Mouse (Mus musculus) thymus, adult 2 months (tissue): ENCODE results near the gene Hsd17b12.

Experiments
- CTCF ChIP-seq: fragments of 200-500 bp; IDR thresholded peaks from 2 replicates; pipeline ENCODE4 v1.5.1; 2012; ENCODE audit warnings: mild to moderate bottlenecking, control low read depth, low read length, moderate library complexity, borderline replicate concordance; ENCODE audit not compliant: control insufficient read depth, poor library complexity, insufficient read depth; ENCODE audit errors: extremely low read depth
- POLR2A ChIP-seq: fragments of 200-500 bp; IDR thresholded peaks from 2 replicates; pipeline ENCODE4 v1.6.1; 2012; ENCODE audit warnings: mild to moderate bottlenecking, low read length, control low read depth, moderate library complexity; ENCODE audit not compliant: control insufficient read depth, poor library complexity, insufficient read depth; ENCODE audit errors: extremely low read depth

DNA sequence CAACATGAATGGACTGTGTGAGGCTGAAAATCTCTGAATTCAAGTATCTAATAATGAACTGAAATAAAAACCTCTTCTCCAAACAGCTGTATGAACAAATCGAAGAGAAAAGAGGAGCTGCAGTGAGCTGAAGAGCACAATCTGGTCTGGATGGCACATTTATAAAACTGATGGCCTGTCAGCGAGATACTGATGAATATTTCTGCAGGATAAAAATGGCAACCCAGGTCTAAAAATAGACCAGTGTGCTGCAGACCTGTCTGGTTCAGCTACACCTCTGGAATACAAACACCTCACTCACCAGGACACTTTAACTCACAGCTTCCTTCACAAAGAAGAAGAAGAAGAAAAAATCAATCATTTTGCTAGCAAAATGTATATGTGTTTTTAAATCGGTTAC, 29.3 kb downstream of the Hsd17b12 start:
- TF ChIP-seq POLR2A (no peak), CTCF (no peak)
